ENCODE assay signal across 9 mouse cellular contexts in genomic region chr14:57881793-57882192, GRCm38 (mm10). TPM values are rescaled to one million over a fixed set of nuclear protein-coding genes. Genes with fewer than 3 reads are reported as not detected.
DNase-seq lines count a peak whose midpoint lies in the region; ATAC-seq and TF ChIP-seq lines count a peak whose summit lies in the region.
"Had no signal": no experiment of that assay in that cellular context is flagged by ENCODE, and none has a peak within 500 bp of the region (broad histone marks: within the 10 kb centered on the region; RNA-seq: fewer than 3 reads in every experiment).

No protein-coding gene starts in this region.

- no peaks in the 10 kb centered on the region for H3K9me3 ChIP-seq in liver, embryonic 11.5 days (ENCODE audit: control insufficient read depth, low read length)

- no peak for TF ChIP-seq POLR2A in liver, adult 2 months (IDR thresholded peaks at IDR 0.05; ENCODE audit: extremely low read depth, insufficient read depth, low read length)

- peak; percentile 48 for TF ChIP-seq CTCF in liver, adult 2 months (IDR thresholded peaks at IDR 0.05; ENCODE audit: low read depth, low read length)

- 34% methylated on average over 4 of the region's 4 CpGs for WGBS in liver, adult 2 months
- WGBS in liver, embryonic 11.5 days, result 54% methylated on average over 4 of the region's 4 CpGs

- no peak overlapping the region for H3K4me2 ChIP-seq in liver, embryonic 11.5 days

- no peak overlapping the region for H3K4me3 ChIP-seq in liver, adult 2 months (ENCODE audit: insufficient read depth, low read depth, low read length)
- H3K4me3 ChIP-seq in liver, embryonic 11.5 days (ENCODE audit: low read depth, low read length), result no peak overlapping the region

- peaks cover 5% of the 10 kb centered on the region; the same call in 1 of the 2 replicates for H3K4me1 ChIP-seq in liver, adult 2 months (ENCODE audit: control insufficient read depth, insufficient read depth, low read length)
- H3K4me1 ChIP-seq in liver, embryonic 11.5 days (replicated peaks; ENCODE audit: control insufficient read depth, insufficient read depth, low read length), result peaks cover 7% of the 10 kb centered on the region; the same call in 1 of the 2 replicates

- peaks cover 7% of the 10 kb centered on the region; the same call in 1 of the 2 replicates for H3K79me2 ChIP-seq in liver, adult 2 months (ENCODE audit: control insufficient read depth, insufficient read depth, low read length)

- peak; percentile 66 for DNase-seq in liver, adult 2 months (ENCODE audit: extremely low read depth, low read depth, low spot score)
- no peak for DNase-seq in liver, embryonic 11.5 days (ENCODE audit: low spot score)
- peak; percentile 90 for DNase-seq in adrenal gland, adult 2 months
- DNase-seq in gastrocnemius, postnatal 10 days, result peak; percentile 49
- DNase-seq in kidney, adult 18-20 months, result peak; percentile 54
- DNase-seq in lung, postnatal 4 days, result peak; percentile 56 to 70
- no peak for DNase-seq in frontal cortex, postnatal 10 days (ENCODE audit: low spot score in 2 of 2)
- no peak for DNase-seq in yolk sac, embryonic 10.5 days (ENCODE audit: low spot score)

- no peak overlapping the region for H3K27ac ChIP-seq in liver, adult 2 months (replicated peaks; ENCODE audit: insufficient read depth, low read depth, low read length)
- no peak overlapping the region; the same call in 1 of the 2 replicates for H3K27ac ChIP-seq in liver, embryonic 11.5 days (ENCODE audit: low read depth, low read length)
- H3K27ac ChIP-seq: macrophage had no signal

- no peak for ATAC-seq in liver, embryonic 11.5 days (replicated peaks; ENCODE audit: low FRiP score)

- no peak overlapping the region for H3K9ac ChIP-seq in liver, adult 2 months (ENCODE audit: low read depth, low read length)
- no peak overlapping the region for H3K9ac ChIP-seq in liver, embryonic 11.5 days (ENCODE audit: low read depth, low read length)

- H3K36me3 ChIP-seq in liver, adult 2 months (ENCODE audit: control insufficient read depth, insufficient read depth, low read length), result no peaks in the 10 kb centered on the region
- no peaks in the 10 kb centered on the region for H3K36me3 ChIP-seq in liver, embryonic 11.5 days (ENCODE audit: control insufficient read depth, insufficient read depth, low read length)

- no peaks in the 10 kb centered on the region for H3K27me3 ChIP-seq in liver, adult 2 months (ENCODE audit: control insufficient read depth, insufficient read depth, low read length)
- H3K27me3 ChIP-seq in liver, embryonic 11.5 days (replicated peaks; ENCODE audit: control insufficient read depth, insufficient read depth, low read length), result no peaks in the 10 kb centered on the region

RNA-seq across cellular contexts. Expression of gene Zdhhc20, which starts 8.3 kb away (rescaled TPM):
- total RNA-seq in liver, adult 2 months (2014; rRNA removed), result 9.1 and 9.5 TPM in 2 replicates
- polyA plus RNA-seq in liver, adult 2 months (2012; rRNA removed), result 1.5 and 2.3 TPM in 2 replicates
- polyA plus RNA-seq in liver, embryonic 11.5 days (2014; fragmentation: Nextera tagmentation; extraction: Ambion mirVana), result 31.1 and 32.2 TPM in 2 replicates
- total RNA-seq in adrenal gland, adult 2 months (2021), result 10 to 100 TPM; 36.5 to 40.5 TPM
- 3.8 and 5.1 TPM in 2 replicates for polyA plus RNA-seq in adrenal gland, adult 2 months (2012; rRNA removed)
- total RNA-seq in gastrocnemius, postnatal 10 days (2021), result 10 to 100 TPM; 15.0 to 19.2 TPM

RNA-seq across cellular contexts. Expression of gene Mrpl57, which starts 55.8 kb away (rescaled TPM):
- total RNA-seq in liver, adult 2 months (2014; rRNA removed), result 21.4 and 44.6 TPM in 2 replicates
- 41.4 and 47.5 TPM in 2 replicates for polyA plus RNA-seq in liver, adult 2 months (2012; rRNA removed)
- polyA plus RNA-seq in liver, embryonic 11.5 days (2014; fragmentation: Nextera tagmentation; extraction: Ambion mirVana), result 262 and 264 TPM in 2 replicates
- 100 to 1,000 TPM; 118 to 127 TPM for total RNA-seq in adrenal gland, adult 2 months (2021)
- 58.8 and 68.4 TPM in 2 replicates for polyA plus RNA-seq in adrenal gland, adult 2 months (2012; rRNA removed)
- 10 to 100 TPM; 65.1 to 77.2 TPM for total RNA-seq in gastrocnemius, postnatal 10 days (2021)

RNA-seq across cellular contexts. Expression of gene Ska3, which starts 55.8 kb away (rescaled TPM):
- total RNA-seq in liver, adult 2 months (2014; rRNA removed), result 0.13 and 0.18 TPM in 2 replicates
- polyA plus RNA-seq in liver, adult 2 months (2012; rRNA removed), result not detected in 2 replicates
- 42.7 and 43.7 TPM in 2 replicates for polyA plus RNA-seq in liver, embryonic 11.5 days (2014; fragmentation: Nextera tagmentation; extraction: Ambion mirVana)
- under 1 TPM; 0.28 to 0.72 TPM for total RNA-seq in adrenal gland, adult 2 months (2021)
- polyA plus RNA-seq in adrenal gland, adult 2 months (2012; rRNA removed), result 0.06 and 0.39 TPM in 2 replicates
- total RNA-seq in gastrocnemius, postnatal 10 days (2021), result 1 to 10 TPM; 2.3 to 3.0 TPM

Comparison
In these comparisons a context has a peak if more than half of its experiments do, and no peak if none do; other contexts are left out.
1. DNase-seq: peak in liver, adult 2 months (single experiment), adrenal gland, adult 2 months (single experiment), gastrocnemius, postnatal 10 days (single experiment), kidney, adult 18-20 months (single experiment) and lung, postnatal 4 days (2 of 2); none in liver, embryonic 11.5 days (single experiment), frontal cortex, postnatal 10 days (0 of 2) and yolk sac, embryonic 10.5 days (single experiment).